Mouse (Mus musculus) lung, postnatal 0 days (tissue): ENCODE data around the gene Hacd3.

Source experiments
- CTCF ChIP-seq: IDR thresholded peaks from 2 replicates; pipeline ENCODE4 v1.5.1; 2016; ENCODE audit warnings: antibody characterized with exemption, mild to moderate bottlenecking
- EP300 ChIP-seq: IDR thresholded peaks from 2 replicates; pipeline ENCODE4 v1.6.1; 2016; ENCODE audit warnings: antibody characterized with exemption, mild to moderate bottlenecking, control low read depth

DNA sequence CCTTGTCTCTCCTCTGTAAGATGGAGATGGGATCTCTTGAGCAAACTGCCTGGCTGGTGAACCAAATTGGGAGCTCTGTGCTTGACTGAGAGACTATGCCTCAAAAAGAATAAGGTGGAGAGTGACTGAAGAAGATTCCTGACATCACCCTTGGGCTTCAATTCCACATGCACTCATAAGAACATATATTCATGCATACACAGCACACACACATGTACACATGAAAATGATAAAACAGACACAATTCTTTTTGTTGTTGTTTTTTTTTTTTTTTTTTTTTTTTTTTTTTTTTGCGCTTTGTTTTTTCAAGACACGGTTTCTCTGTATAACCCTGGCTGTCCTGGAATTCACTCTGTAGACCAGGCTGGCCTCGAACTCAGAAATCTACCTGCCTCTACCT, 64.2 kb downstream of the Hacd3 start:
- TF ChIP-seq CTCF (no peak), EP300 (no peak)
